Mouse (Mus musculus) C2C12 (cell line): ENCODE results near the gene Fam71e1.
A peak's percentile ranks its signal among the peaks of the same experiment; 100 is the strongest.

ENCODE experiments used
- CEBPB ChIP-seq: IDR thresholded peaks from one replicate; pipeline ENCODE4 v1.6.1; 2011; ENCODE audit warnings: low read depth, mild to moderate bottlenecking, control low read depth, moderate library complexity
- CTCF ChIP-seq: IDR thresholded peaks from one replicate; pipeline ENCODE4 v1.5.1; 2011; ENCODE audit not compliant: control insufficient read depth, insufficient read depth, insufficient read length
- FOSL1 ChIP-seq: IDR thresholded peaks from one replicate; pipeline ENCODE4 v1.8.0; 2011; ENCODE audit warnings: mild to moderate bottlenecking, low read length; ENCODE audit not compliant: poor library complexity, insufficient read depth, severe bottlenecking
- MAX ChIP-seq: IDR thresholded peaks from one replicate; pipeline ENCODE4 v1.6.1; 2011; ENCODE audit warnings: mild to moderate bottlenecking, control low read depth
- MYOD1 ChIP-seq: IDR thresholded peaks from one replicate; pipeline ENCODE4 v1.6.1; 2011; ENCODE audit warnings: low read depth; ENCODE audit not compliant: control insufficient read depth, insufficient read length
- MYOG ChIP-seq: IDR thresholded peaks from one replicate; pipeline ENCODE4 v1.6.1; 2011; ENCODE audit not compliant: control insufficient read depth, insufficient read length; ENCODE audit errors: extremely low read depth
- USF1 ChIP-seq: IDR thresholded peaks from one replicate; pipeline ENCODE4 v1.6.1; 2011; ENCODE audit warnings: low read depth, mild to moderate bottlenecking, control low read depth, moderate library complexity

GRCm38 (mm10) chr7:44501563-44502115 is 5.3 kb downstream of the Fam71e1 start:
- TF ChIP-seq CTCF (peak; percentile 55), USF1 (no peak), MAX (no peak), MYOG (no peak), CEBPB (no peak), FOSL1 (no peak), MYOD1 (no peak)
